Mouse (Mus musculus) erythroblast, adult 5-6 weeks (primary cell): Measurements from ENCODE around the gene Serpinb9b. TPM values are rescaled to one million over a fixed set of nuclear protein-coding genes. Genes with fewer than 3 reads are reported as not detected.
A peak's percentile ranks its signal among the peaks of the same experiment; 100 is the strongest.

Experiments used
- ATAC-seq: replicated peaks from 2 replicates; pipeline ENCODE4 v1.8.0; 2016; ENCODE audit warnings: moderate number of reproducible peaks, mild to moderate bottlenecking, moderate TSS enrichment, inconsistent platforms; ENCODE audit not compliant: poor library complexity, low FRiP score, severe bottlenecking
- total RNA-seq, 2 experiments: library from RNA; stranded (forward) in 1 of 2; stranded (reverse) in 1 of 2; fragments of 150-400 nt in 1 of 2; fragments of 200-764, 138-1000 nt in 1 of 2; gene quantifications; 2 replicates each; pipeline versions ENCODE4 v1.2.3 to v1.2.4; 2015 to 2017; ENCODE audit warnings: low replicate concordance in 2 of 2

The Serpinb9b gene
- total RNA-seq, 2 experiments from 2014 or later: not detected

- ATAC-seq: no peak
These were observed 3.1 kb downstream of the Serpinb9b start for GRCm38 (mm10) chr13:33030281-33030680.

GRCm38 (mm10) chr13:33035506-33035905 is 8.3 kb downstream of the Serpinb9b start:
- no peak for ATAC-seq

GRCm38 (mm10) chr13:33043542-33043941 is 16.3 kb downstream of the Serpinb9b start:
- no peak for ATAC-seq

GRCm38 (mm10) chr13:33047234-33047633 is 20.0 kb downstream of the Serpinb9b start:
- ATAC-seq: no peak

- ATAC-seq: no peak
These were observed 21.0 kb downstream of the Serpinb9b start for GRCm38 (mm10) chr13:33048187-33048586.

- ATAC-seq: no peak
These were observed 24.5 kb downstream of the Serpinb9b start for GRCm38 (mm10) chr13:33051697-33052096.

- no peak for ATAC-seq
These were observed 35.8 kb downstream of the Serpinb9b start for GRCm38 (mm10) chr13:33063048-33063447.

GRCm38 (mm10) chr13:33067387-33067977 is 40.3 kb downstream of the Serpinb9b start:
- ATAC-seq: no peak

- no peak for ATAC-seq
These were observed 40.9 kb downstream of the Serpinb9b start for GRCm38 (mm10) chr13:33068164-33068563.

- ATAC-seq: no peak
These were observed 44.6 kb downstream of the Serpinb9b start for GRCm38 (mm10) chr13:33071776-33072175.

GRCm38 (mm10) chr13:33074029-33074428 is 46.8 kb downstream of the Serpinb9b start:
- peak; percentile 85 for ATAC-seq

GRCm38 (mm10) chr13:33076247-33076646 is 49.0 kb downstream of the Serpinb9b start:
- no peak for ATAC-seq

- ATAC-seq: no peak
These were observed 49.9 kb downstream of the Serpinb9b start for GRCm38 (mm10) chr13:33077026-33077685.

- ATAC-seq: no peak
These were observed 51.0 kb downstream of the Serpinb9b start, which contains the start of gene Serpinb1b for GRCm38 (mm10) chr13:33078056-33078705. TSS of gene Serpinb1b (plus strand) at chr13:33078575.

- ATAC-seq: peak; percentile 56; the same call in 1 of the 2 replicates
These were observed 52.2 kb downstream of the Serpinb9b start for GRCm38 (mm10) chr13:33079391-33079790.

- ATAC-seq: peak; percentile 68
These were observed 53.1 kb downstream of the Serpinb9b start for GRCm38 (mm10) chr13:33080356-33080755.

GRCm38 (mm10) chr13:33083834-33084233 is 56.6 kb downstream of the Serpinb9b start:
- no peak for ATAC-seq

- no peak for ATAC-seq
These were observed 57.9 kb downstream of the Serpinb9b start for GRCm38 (mm10) chr13:33084975-33085694.

GRCm38 (mm10) chr13:33085695-33086432 is 58.6 kb downstream of the Serpinb9b start:
- ATAC-seq: no peak

- no peak for ATAC-seq
These were observed 62.4 kb downstream of the Serpinb9b start for GRCm38 (mm10) chr13:33089566-33089965.
